ENCODE assay signal across 8 mouse cellular contexts in the genomic region with DNA sequence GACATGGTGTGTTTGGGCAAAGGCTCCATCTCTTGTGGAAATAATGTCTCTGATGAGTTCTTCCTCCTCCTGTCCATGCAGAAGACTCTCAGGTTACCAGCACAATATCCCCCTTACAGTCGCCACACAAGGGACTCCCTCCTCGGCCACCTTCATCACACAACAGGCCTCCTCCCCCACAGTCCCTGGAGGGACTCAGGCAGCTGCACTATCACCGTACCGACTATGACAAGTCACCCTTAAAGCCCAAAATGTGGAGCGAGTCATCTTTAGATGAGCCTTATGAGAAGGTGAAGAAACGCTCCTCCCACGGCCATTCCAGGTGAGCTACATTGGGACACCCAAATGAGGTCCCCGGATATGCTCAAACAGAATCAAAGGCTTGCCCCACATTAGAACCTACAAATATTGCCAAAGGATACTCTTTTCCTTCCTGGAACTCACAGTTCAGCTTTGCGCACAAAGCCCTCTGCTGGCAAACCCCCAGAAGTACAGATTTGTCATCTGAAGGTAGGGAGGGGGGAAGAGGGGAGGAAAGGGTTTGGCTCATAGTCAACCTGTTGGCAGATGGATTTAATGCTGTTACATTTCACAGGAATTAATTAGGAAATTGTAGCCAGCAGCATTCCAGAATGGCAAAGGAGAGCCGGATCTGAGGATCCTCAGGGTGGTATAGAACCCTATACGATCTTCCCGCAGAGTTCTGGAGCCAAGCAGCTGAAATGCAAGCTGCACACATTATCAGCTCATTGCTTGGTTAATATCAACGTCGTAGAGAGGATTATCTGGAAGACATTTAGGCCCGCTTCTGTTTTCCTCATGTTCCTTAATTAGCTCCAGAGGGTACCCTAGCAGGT. TPM values are rescaled to one million over a fixed set of nuclear protein-coding genes. Genes with fewer than 3 reads are reported as not detected.
A peak's percentile ranks its signal among the peaks of the same experiment; 100 is the strongest.
DNase-seq lines count a peak whose midpoint lies in the region; ATAC-seq and TF ChIP-seq lines count a peak whose summit lies in the region.

No protein-coding gene starts in this region.

- no peak; the same call in 1 of the 2 replicates for ATAC-seq in kidney, embryonic 16.5 days (ENCODE audit: low FRiP score, low TSS enrichment)
- no peak for ATAC-seq in hindbrain, embryonic 11.5 days (ENCODE audit: low FRiP score)

- no peaks in the 10 kb centered on the region for H3K9me3 ChIP-seq in kidney, embryonic 16.5 days (ENCODE audit: low read length)
- no peaks in the 10 kb centered on the region for H3K9me3 ChIP-seq in hindbrain, embryonic 11.5 days (ENCODE audit: control insufficient read depth, low read length)

- peak; percentile 74; the same call in 1 of the 2 replicates for TF ChIP-seq CTCF in brain, embryonic 14.5 days (IDR thresholded peaks at IDR 0.05; ENCODE audit: borderline replicate concordance, extremely low read depth, insufficient read depth, insufficient read length)

- no peak overlapping the region for H3K9ac ChIP-seq in kidney, embryonic 16.5 days (replicated peaks; ENCODE audit: low read length)
- no peak overlapping the region for H3K9ac ChIP-seq in hindbrain, embryonic 11.5 days (ENCODE audit: low read depth, low read length)

- 44% methylated on average over 15 of the region's 15 CpGs for WGBS in kidney, embryonic 16.5 days
- 62% methylated on average over 15 of the region's 15 CpGs for WGBS in hindbrain, embryonic 11.5 days

- H3K27ac ChIP-seq in kidney, embryonic 16.5 days (ENCODE audit: low read length) = no peak overlapping the region
- no peak overlapping the region for H3K27ac ChIP-seq in hindbrain, embryonic 11.5 days (ENCODE audit: low read depth, low read length)

- peak; percentile 45 for DNase-seq in kidney, adult 11 months
- DNase-seq in brain, embryonic 14.5 days (ENCODE audit: low read depth) = peak; percentile 94
- peak; percentile 82 for DNase-seq in fat pad, adult 2 months (ENCODE audit: extremely low read depth, low read depth, low spot score)
- peak; percentile 63 for DNase-seq in hindbrain, embryonic 11.5 days (ENCODE audit: low spot score)
- DNase-seq in layer of hippocampus, postnatal 36 days = peak; percentile 57 to 63
- DNase-seq in lung, postnatal 4 days = peak; percentile 66 to 81
- peak; percentile 67 for DNase-seq in right cerebral cortex, postnatal 4 days

- peaks cover 8% of the 10 kb centered on the region; the same call in 1 of the 2 replicates for H3K4me1 ChIP-seq in kidney, embryonic 16.5 days (ENCODE audit: insufficient read depth, low read length)
- H3K4me1 ChIP-seq in hindbrain, embryonic 11.5 days (replicated peaks; ENCODE audit: control insufficient read depth, insufficient read depth, low read length) = no peaks in the 10 kb centered on the region

- peaks cover 58% of the 10 kb centered on the region for H3K36me3 ChIP-seq in kidney, embryonic 16.5 days (ENCODE audit: insufficient read depth, low read length)
- H3K36me3 ChIP-seq in hindbrain, embryonic 11.5 days (ENCODE audit: control insufficient read depth, insufficient read depth, low read length) = peaks cover 13% of the 10 kb centered on the region; the same call in 1 of the 2 replicates

- H3K4me2 ChIP-seq in kidney, embryonic 16.5 days (replicated peaks; ENCODE audit: low read depth, low read length) = no peak overlapping the region
- no peak overlapping the region for H3K4me2 ChIP-seq in hindbrain, embryonic 11.5 days (replicated peaks; ENCODE audit: low read depth, low read length)

- no peak overlapping the region for H3K4me3 ChIP-seq in kidney, embryonic 16.5 days (ENCODE audit: low read length)
- no peak overlapping the region for H3K4me3 ChIP-seq in hindbrain, embryonic 11.5 days (ENCODE audit: low read depth, low read length)

- H3K27me3 ChIP-seq in kidney, embryonic 16.5 days (ENCODE audit: insufficient read depth, low read length) = no peaks in the 10 kb centered on the region
- H3K27me3 ChIP-seq in hindbrain, embryonic 11.5 days (ENCODE audit: control insufficient read depth, insufficient read depth, low read length) = no peaks in the 10 kb centered on the region

- no peak for TF ChIP-seq POLR2A in brain, embryonic 14.5 days (IDR thresholded peaks at IDR 0.05; ENCODE audit: borderline replicate concordance, extremely low read depth, insufficient read depth, insufficient read length, poor library complexity, severe bottlenecking)

RNA-seq across cellular contexts. Expression of a gene that starts 50.7 kb away (rescaled TPM):
- polyA plus RNA-seq in kidney, embryonic 16.5 days (2015; fragmentation: Nextera tagmentation; extraction: Ambion mirVana) = 39.5 and 40.1 TPM in 2 replicates
- 37.2 and 40.7 TPM in 2 replicates for polyA plus RNA-seq in brain, embryonic 14.5 days (2012; rRNA removed)
- polyA plus RNA-seq in hindbrain, embryonic 11.5 days (2014; fragmentation: Nextera tagmentation; extraction: Ambion mirVana) = 48.9 and 49.9 TPM in 2 replicates
- 10 to 100 TPM; 51.0 to 52.5 TPM for total RNA-seq in layer of hippocampus, postnatal 36 days (2021)
